ENCODE assay signal across 8 mouse cellular contexts in genomic region chr4:128609276-128609924, GRCm38 (mm10). TPM values are rescaled to one million over a fixed set of nuclear protein-coding genes. Genes with fewer than 3 reads are reported as not detected.
DNase-seq lines count a peak whose midpoint lies in the region; ATAC-seq lines count a peak whose summit lies in the region.

No protein-coding gene starts in this region.

- H3K36me3 ChIP-seq in heart, embryonic 16.5 days (ENCODE audit: control insufficient read depth, insufficient read depth): no peaks in the 10 kb centered on the region
- H3K36me3 ChIP-seq in hindbrain, embryonic 15.5 days: no peaks in the 10 kb centered on the region
- H3K36me3 ChIP-seq in macrophage (ENCODE audit: inconsistent target): no peaks in the 10 kb centered on the region

- H3K4me1 ChIP-seq in heart, embryonic 16.5 days (ENCODE audit: control insufficient read depth, insufficient read depth, low read length): peaks cover 10% of the 10 kb centered on the region
- H3K4me1 ChIP-seq in brown adipose tissue, adult 24 weeks (ENCODE audit: control insufficient read depth, insufficient read depth, insufficient read length, low read length): no peaks in the 10 kb centered on the region
- peaks cover 32% of the 10 kb centered on the region for H3K4me1 ChIP-seq in hindbrain, embryonic 15.5 days (replicated peaks)

- peak overlapping the region; percentile 74 for H3K4me3 ChIP-seq in heart, embryonic 16.5 days (ENCODE audit: low read length)
- peak overlapping the region; percentile 67 for H3K4me3 ChIP-seq in brown adipose tissue, adult 24 weeks (ENCODE audit: insufficient read depth, low read depth, low read length)
- peak overlapping the region; percentile 62 for H3K4me3 ChIP-seq in hindbrain, embryonic 15.5 days
- peak overlapping the region; percentile 62 for H3K4me3 ChIP-seq in macrophage (ENCODE audit: inconsistent target)

- H3K9me3 ChIP-seq in heart, embryonic 16.5 days (replicated peaks; ENCODE audit: control insufficient read depth, low read length): no peaks in the 10 kb centered on the region
- H3K9me3 ChIP-seq in hindbrain, embryonic 15.5 days: no peaks in the 10 kb centered on the region

- H3K27ac ChIP-seq in heart, embryonic 16.5 days (ENCODE audit: low read length): 0 out of 2 replicates have a peak overlapping the region, but pooled peaks have one; percentile 19
- no peak overlapping the region for H3K27ac ChIP-seq in brown adipose tissue, adult 24 weeks (replicated peaks; ENCODE audit: low read depth, low read length)
- H3K27ac ChIP-seq in hindbrain, embryonic 15.5 days (replicated peaks): peak overlapping the region; percentile 55; the same call in 1 of the 2 replicates
- no peak overlapping the region for H3K27ac ChIP-seq in macrophage

- H3K4me2 ChIP-seq in heart, embryonic 16.5 days (ENCODE audit: low read depth, low read length): peak overlapping the region; percentile 81
- peak overlapping the region; percentile 70 for H3K4me2 ChIP-seq in hindbrain, embryonic 15.5 days

- 8% methylated on average over 25 of the region's 27 CpGs for WGBS in heart, embryonic 16.5 days
- WGBS in hindbrain, embryonic 15.5 days: 8% methylated on average over 23 of the region's 27 CpGs
- 19% methylated on average over 24 of the region's 27 CpGs for WGBS in macrophage (ENCODE audit: missing documents)

- no peaks in the 10 kb centered on the region for H3K27me3 ChIP-seq in heart, embryonic 16.5 days (ENCODE audit: control insufficient read depth, insufficient read depth, low read length)
- no peaks in the 10 kb centered on the region for H3K27me3 ChIP-seq in hindbrain, embryonic 15.5 days

- H3K79me2 ChIP-seq in macrophage (ENCODE audit: inconsistent target): no peaks in the 10 kb centered on the region

- no peak for DNase-seq in heart, adult 8-10 months (ENCODE audit: low spot score)
- DNase-seq in spleen, postnatal 10 days (ENCODE audit: low spot score in 2 of 2): no peak

- no peak; the same call in 1 of the 2 replicates for ATAC-seq in heart, embryonic 16.5 days (replicated peaks; ENCODE audit: extremely low read depth, insufficient read depth, low FRiP score)
- no peak for ATAC-seq in hindbrain, embryonic 15.5 days (ENCODE audit: low FRiP score, low read depth)
- no peak for ATAC-seq in megakaryocyte-erythroid progenitor cell, adult 5-6 weeks (replicated peaks; ENCODE audit: low FRiP score, low TSS enrichment, poor library complexity, severe bottlenecking)
- ATAC-seq in megakaryocyte progenitor cell, adult 5-6 weeks (replicated peaks; ENCODE audit: poor library complexity): no peak

- peak overlapping the region; percentile 76 for H3K9ac ChIP-seq in heart, embryonic 16.5 days (ENCODE audit: low read length)
- H3K9ac ChIP-seq in hindbrain, embryonic 15.5 days: peak overlapping the region; percentile 54

RNA-seq across cellular contexts. Expression of gene Zscan20, which starts 0.5 kb away (rescaled TPM):
- 2.9 and 3.1 TPM in 2 replicates for polyA plus RNA-seq in heart, embryonic 16.5 days (2015; fragmentation: Nextera tagmentation; extraction: Ambion mirVana)
- 1 to 10 TPM; 5.2 to 9.1 (median 7.8) TPM for total RNA-seq in heart, adult 8-10 months (2022)
- polyA plus RNA-seq in brown adipose tissue, adult 24 weeks (2012; ENCODE audit: insufficient read depth, insufficient read length, missing spikeins): 0.44 and 0.96 TPM in 2 replicates
- 4.2 and 4.8 TPM in 2 replicates for polyA plus RNA-seq in hindbrain, embryonic 15.5 days (2015; fragmentation: Nextera tagmentation; extraction: Ambion mirVana)
- total RNA-seq in macrophage (2018; cell fraction: chromatin; rRNA removed): 10 to 100 TPM in 14 of 26 experiments, 1 to 10 TPM in 12; 1.6 to 21.8 (median 11.1) TPM
- total RNA-seq in macrophage (2018; cell fraction: cytosol; rRNA removed): 1 to 10 TPM in 20 of 26 experiments, under 1 TPM in 6; 0.23 to 4.2 (median 2.6) TPM
- total RNA-seq in macrophage (2018; cell fraction: nucleus; rRNA removed): 10 to 100 TPM in 4 of 26 experiments, 1 to 10 TPM in 21, under 1 TPM in 1; 0.98 to 14.2 (median 5.3) TPM
- polyA plus RNA-seq in macrophage (2018): 1.6 to 1.9 TPM (median 1.8 TPM) in 3 replicates
- 4.0 and 8.6 TPM in 2 replicates for total RNA-seq in megakaryocyte-erythroid progenitor cell, adult 5-6 weeks (2014; fragmentation: Nextera tagmentation)
- 3.4 and 6.9 TPM in 2 replicates for total RNA-seq in megakaryocyte-erythroid progenitor cell, adult 5-6 weeks (2017)
- 1.8 and 2.2 TPM in 2 replicates for total RNA-seq in megakaryocyte progenitor cell, adult 5-6 weeks (2015)
- total RNA-seq in megakaryocyte progenitor cell, adult 5-6 weeks (2017): 3.2 and 4.9 TPM in 2 replicates

RNA-seq across cellular contexts. Expression of gene Tlr12, which starts 9.0 kb away (rescaled TPM):
- polyA plus RNA-seq in heart, embryonic 16.5 days (2015; fragmentation: Nextera tagmentation; extraction: Ambion mirVana): 0.52 and 0.80 TPM in 2 replicates
- under 1 TPM in 2 of 4 experiments, not detected in 2; 0.28 to 0.29 TPM for total RNA-seq in heart, adult 8-10 months (2022)
- polyA plus RNA-seq in brown adipose tissue, adult 24 weeks (2012; ENCODE audit: insufficient read depth, insufficient read length, missing spikeins): not detected in 2 replicates
- 1.5 and 2.0 TPM in 2 replicates for polyA plus RNA-seq in hindbrain, embryonic 15.5 days (2015; fragmentation: Nextera tagmentation; extraction: Ambion mirVana)
- total RNA-seq in macrophage (2018; cell fraction: chromatin; rRNA removed): 1 to 10 TPM in 1 of 26 experiments, under 1 TPM in 7, not detected in 18; 0.22 to 1.1 (median 0.50) TPM
- total RNA-seq in macrophage (2018; cell fraction: cytosol; rRNA removed): 1 to 10 TPM in 2 of 26 experiments, under 1 TPM in 23, not detected in 1; 0.03 to 1.8 (median 0.19) TPM
- total RNA-seq in macrophage (2018; cell fraction: nucleus; rRNA removed): 1 to 10 TPM in 10 of 26 experiments, under 1 TPM in 6, not detected in 10; 0.20 to 3.7 (median 1.3) TPM
- 0.06 to 0.57 TPM (median 0.07 TPM) in 3 replicates for polyA plus RNA-seq in macrophage (2018)
- 0.28 and 0.72 TPM in 2 replicates for total RNA-seq in megakaryocyte-erythroid progenitor cell, adult 5-6 weeks (2014; fragmentation: Nextera tagmentation)
- total RNA-seq in megakaryocyte-erythroid progenitor cell, adult 5-6 weeks (2017): 0.14 TPM in 1 of 2 replicates, not detected in the other
- 0.15 and 0.49 TPM in 2 replicates for total RNA-seq in megakaryocyte progenitor cell, adult 5-6 weeks (2015)
- 0.27 and 1.2 TPM in 2 replicates for total RNA-seq in megakaryocyte progenitor cell, adult 5-6 weeks (2017)

RNA-seq across cellular contexts. Expression of gene Phc2, which starts 45.1 kb away (rescaled TPM):
- polyA plus RNA-seq in heart, embryonic 16.5 days (2015; fragmentation: Nextera tagmentation; extraction: Ambion mirVana): 7.5 and 11.0 TPM in 2 replicates
- 10 to 100 TPM; 26.8 to 38.7 (median 30.2) TPM for total RNA-seq in heart, adult 8-10 months (2022)
- 18.9 and 22.4 TPM in 2 replicates for polyA plus RNA-seq in brown adipose tissue, adult 24 weeks (2012; ENCODE audit: insufficient read depth, insufficient read length, missing spikeins)
- polyA plus RNA-seq in hindbrain, embryonic 15.5 days (2015; fragmentation: Nextera tagmentation; extraction: Ambion mirVana): 67.0 and 71.5 TPM in 2 replicates
- 10 to 100 TPM; 32.5 to 78.6 (median 52.5) TPM for total RNA-seq in macrophage (2018; cell fraction: chromatin; rRNA removed)
- 10 to 100 TPM; 51.6 to 81.5 (median 66.5) TPM for total RNA-seq in macrophage (2018; cell fraction: cytosol; rRNA removed)
- 10 to 100 TPM; 49.4 to 94.3 (median 66.9) TPM for total RNA-seq in macrophage (2018; cell fraction: nucleus; rRNA removed)
- polyA plus RNA-seq in macrophage (2018): 56.6 to 66.8 TPM (median 59.8 TPM) in 3 replicates
- total RNA-seq in megakaryocyte-erythroid progenitor cell, adult 5-6 weeks (2014; fragmentation: Nextera tagmentation): 56.5 and 63.9 TPM in 2 replicates
- 14.5 and 18.1 TPM in 2 replicates for total RNA-seq in megakaryocyte-erythroid progenitor cell, adult 5-6 weeks (2017)
- 28.0 and 35.0 TPM in 2 replicates for total RNA-seq in megakaryocyte progenitor cell, adult 5-6 weeks (2015)
- total RNA-seq in megakaryocyte progenitor cell, adult 5-6 weeks (2017): 13.9 and 21.2 TPM in 2 replicates

Comparison
In these comparisons a context has a peak if more than half of its experiments do, and no peak if none do; other contexts are left out.
1. H3K27ac ChIP-seq: peak in heart, embryonic 16.5 days (single experiment) and hindbrain, embryonic 15.5 days (single experiment); none in brown adipose tissue, adult 24 weeks (single experiment) and macrophage (single experiment).
2. Peak in every context shown above with its lines, with median percentiles within 50 percentile points of each other: H3K4me3 ChIP-seq.